Mouse (Mus musculus) lung, adult 18-20 months (tissue): Measurements from ENCODE around the gene Gad2.

Experiments
- DNase-seq, 2 experiments: peaks; one replicate each; pipeline ENCODE4 v3.0.0; 2022; ENCODE audit warnings: mixed read lengths in 2 of 2

The Gad2 gene

GRCm38 (mm10) chr2:22648394-22648793 is 26.4 kb downstream of the Gad2 start:
- no peak for DNase-seq

GRCm38 (mm10) chr2:22651826-22652225 is 29.8 kb downstream of the Gad2 start:
- DNase-seq, result peak in 1 of 2 experiments; percentile 2

GRCm38 (mm10) chr2:22663731-22664130 is 41.7 kb downstream of the Gad2 start:
- DNase-seq, result no peak

- DNase-seq, result no peak
Measured at GRCm38 (mm10) chr2:22670415-22670814, 48.4 kb downstream of the Gad2 start.

- DNase-seq, result no peak
Measured at GRCm38 (mm10) chr2:22671348-22671747, 49.3 kb downstream of the Gad2 start.

GRCm38 (mm10) chr2:22677066-22677465 is 55.1 kb downstream of the Gad2 start:
- DNase-seq, result no peak

- no peak for DNase-seq
Measured at GRCm38 (mm10) chr2:22679944-22680343, 57.9 kb downstream of the Gad2 start.

GRCm38 (mm10) chr2:22689969-22690368 is 68.0 kb downstream of the Gad2 start:
- no peak for DNase-seq

GRCm38 (mm10) chr2:22704780-22705727 is 83.0 kb downstream of the Gad2 start:
- DNase-seq, result no peak

GRCm38 (mm10) chr2:22706233-22706632 is 84.2 kb downstream of the Gad2 start:
- DNase-seq, result no peak

GRCm38 (mm10) chr2:22721522-22722470 is 99.8 kb downstream of the Gad2 start:
- DNase-seq, result peak; percentile 11 to 43

- no peak for DNase-seq
Measured at GRCm38 (mm10) chr2:22723927-22724534, 102.0 kb downstream of the Gad2 start.

- no peak for DNase-seq
Measured at GRCm38 (mm10) chr2:22727113-22727512, 105.1 kb downstream of the Gad2 start.

- DNase-seq, result no peak
Measured at GRCm38 (mm10) chr2:22736134-22736533, 114.1 kb downstream of the Gad2 start.

- DNase-seq, result no peak
Measured at GRCm38 (mm10) chr2:22739369-22739768, 117.4 kb downstream of the Gad2 start.

- DNase-seq, result no peak
Measured at GRCm38 (mm10) chr2:22740441-22740840, 118.4 kb downstream of the Gad2 start.

GRCm38 (mm10) chr2:22741222-22741621 is 119.2 kb downstream of the Gad2 start:
- no peak for DNase-seq
